Mouse (Mus musculus) testis, postnatal 14 days (tissue): ENCODE data around the gene Art5.

ENCODE experiments used
- DNase-seq: peaks from one replicate; pipeline ENCODE4 v3.0.0; 2021; ENCODE audit warnings: low spot score

Art5 gene

GRCm38 (mm10) chr7:102109171-102109570 is at the start of gene Art5:
TSS of gene Art5 (minus strand) at chr7:102109489.
- no peak for DNase-seq

GRCm38 (mm10) chr7:102153691-102154090 is 44.4 kb upstream of the Art5 start:
- DNase-seq: no peak

- DNase-seq: no peak
Measured at GRCm38 (mm10) chr7:102137898-102138297, 28.6 kb upstream of the Art5 start.

DNA sequence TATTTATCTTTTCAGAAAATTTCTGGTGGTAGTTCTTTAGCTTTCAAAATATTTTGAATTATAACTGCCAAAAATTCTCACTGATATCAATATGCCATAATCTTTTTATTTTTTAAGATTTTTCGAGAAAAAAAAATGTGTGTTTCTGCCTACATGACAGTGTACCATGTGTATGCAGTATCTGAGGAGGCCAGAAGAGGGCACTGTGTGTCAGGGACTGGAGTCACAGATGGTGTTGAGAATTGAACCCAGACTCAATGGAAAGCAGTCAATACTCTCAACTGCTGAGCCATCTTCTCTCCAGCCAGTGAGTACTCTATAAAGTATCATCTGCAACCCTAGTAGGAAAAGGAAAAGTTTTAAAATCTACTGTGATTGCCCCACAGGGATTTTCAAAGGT is 28.2 kb upstream of the Art5 start:
- no peak for DNase-seq

- DNase-seq: no peak
Measured at GRCm38 (mm10) chr7:102132395-102132794, 23.1 kb upstream of the Art5 start.

- DNase-seq: no peak
Measured at GRCm38 (mm10) chr7:102120326-102120725, 11.0 kb upstream of the Art5 start.

- no peak for DNase-seq
Measured at GRCm38 (mm10) chr7:102117382-102117781, 8.1 kb upstream of the Art5 start.

DNA sequence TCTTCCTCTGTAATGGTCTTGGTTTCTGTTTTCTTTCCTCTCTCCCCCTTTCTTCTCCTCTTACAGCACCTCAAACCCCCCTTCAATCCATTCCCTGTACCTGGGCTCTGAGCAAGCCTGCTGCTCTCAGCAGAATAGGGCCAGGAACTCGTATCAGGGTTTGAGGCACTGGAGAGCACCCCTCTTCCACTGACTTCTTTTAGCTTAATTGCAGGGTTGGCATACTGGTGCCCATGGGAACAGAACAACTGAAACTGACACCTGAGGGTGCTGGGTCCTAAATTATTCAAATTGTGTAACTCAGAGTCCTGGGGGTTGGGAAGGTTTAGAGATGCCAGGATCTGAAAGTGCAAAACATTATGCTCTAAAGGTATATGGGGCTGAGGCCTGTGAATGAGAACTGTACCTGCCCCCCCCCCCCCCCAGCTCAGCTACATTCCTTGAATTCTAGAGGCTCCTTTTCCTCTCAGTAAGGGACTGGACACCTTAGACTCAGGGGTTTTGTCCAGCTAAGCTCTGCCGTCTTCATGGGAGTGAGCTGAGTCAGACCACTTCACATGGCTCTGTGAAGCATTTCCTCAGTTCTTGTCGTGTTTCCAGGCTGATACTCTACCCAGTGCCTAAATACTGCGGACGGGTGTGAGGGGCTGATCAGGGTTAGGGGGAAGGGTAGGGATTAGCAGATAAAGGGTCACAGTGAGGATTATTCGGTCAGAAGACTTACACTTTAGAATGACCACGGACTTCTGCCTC is 7.5 kb upstream of the Art5 start, which contains the start of gene Chrna10:
Gene Chrna10, minus strand, starts transcription at position 250 of the 753 bp plus-strand sequence.
- DNase-seq: no peak

GRCm38 (mm10) chr7:102113151-102113729 is 4.0 kb upstream of the Art5 start:
- no peak for DNase-seq

- no peak for DNase-seq
Measured at GRCm38 (mm10) chr7:102109746-102110145, 457 bp upstream of the Art5 start.

- DNase-seq: no peak
Measured at GRCm38 (mm10) chr7:102108206-102108605, 1.1 kb downstream of the Art5 start.

GRCm38 (mm10) chr7:102106700-102107141 is 2.6 kb downstream of the Art5 start:
- DNase-seq: peak; percentile 34

DNA sequence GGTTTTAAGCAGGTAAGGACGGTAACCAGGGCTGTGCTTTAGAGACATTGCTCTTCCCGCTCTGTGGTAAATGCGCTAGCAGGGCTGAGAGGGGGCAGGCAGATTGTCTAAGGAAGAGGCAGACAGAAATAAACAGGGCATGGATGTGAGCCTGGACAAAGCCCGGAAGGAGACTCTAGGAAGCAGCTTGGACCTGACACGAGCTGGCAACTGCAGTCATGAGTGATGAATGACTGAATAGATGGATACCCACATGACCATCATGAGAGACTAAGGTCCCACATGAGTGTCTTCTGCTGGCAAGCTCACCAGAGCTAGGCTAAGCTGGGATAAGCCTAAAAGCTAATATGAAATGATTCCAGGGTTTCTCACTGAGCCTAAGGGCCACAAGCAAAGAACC is 5.2 kb downstream of the Art5 start:
- DNase-seq: no peak

GRCm38 (mm10) chr7:102103555-102103954 is 5.7 kb downstream of the Art5 start:
- DNase-seq: no peak

GRCm38 (mm10) chr7:102102696-102103095 is 6.6 kb downstream of the Art5 start:
- no peak for DNase-seq

DNA sequence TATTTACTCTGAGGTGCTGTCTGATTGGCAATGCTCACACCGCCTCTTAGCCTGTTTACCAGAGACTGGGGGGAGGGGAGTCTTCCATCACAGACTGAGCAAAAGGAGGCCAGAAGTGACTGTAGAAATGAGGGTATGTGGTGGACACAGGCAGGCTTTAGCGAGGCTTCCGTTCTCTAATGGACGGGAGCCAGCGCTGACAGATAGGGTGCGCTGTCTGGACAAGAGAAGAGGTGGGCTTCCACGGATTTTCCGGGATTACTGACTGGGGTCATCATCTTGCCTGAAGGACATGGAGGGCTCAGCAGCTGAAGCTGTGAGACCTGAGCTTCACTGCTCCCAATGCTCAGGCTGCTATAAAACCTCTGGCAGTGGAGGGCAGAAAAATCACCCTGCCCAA is 7.0 kb downstream of the Art5 start:
- DNase-seq: no peak

DNA sequence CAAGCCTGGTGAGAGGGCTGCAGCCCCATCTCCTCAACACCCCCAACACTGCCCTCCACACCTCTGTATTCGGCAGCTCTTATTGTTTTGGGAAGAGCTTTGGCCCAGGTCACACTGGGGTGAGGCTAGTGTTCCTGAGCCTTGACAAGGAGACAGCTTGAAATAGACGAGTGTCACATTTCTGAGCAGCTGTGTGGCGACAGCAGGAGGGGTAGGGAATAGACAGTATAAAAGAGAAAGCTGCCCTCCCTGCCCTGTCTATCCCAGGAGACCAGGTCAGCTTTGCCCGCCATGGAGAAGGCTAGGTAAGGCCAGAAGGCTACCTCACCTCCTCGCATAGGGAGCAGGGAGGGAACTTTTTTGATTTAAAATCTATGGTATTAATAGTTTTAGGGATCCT is 7.8 kb downstream of the Art5 start, which contains the start of gene Art1:
Gene Art1, plus strand, starts transcription at position 257 of the 400 bp plus-strand sequence.
- no peak for DNase-seq

DNA sequence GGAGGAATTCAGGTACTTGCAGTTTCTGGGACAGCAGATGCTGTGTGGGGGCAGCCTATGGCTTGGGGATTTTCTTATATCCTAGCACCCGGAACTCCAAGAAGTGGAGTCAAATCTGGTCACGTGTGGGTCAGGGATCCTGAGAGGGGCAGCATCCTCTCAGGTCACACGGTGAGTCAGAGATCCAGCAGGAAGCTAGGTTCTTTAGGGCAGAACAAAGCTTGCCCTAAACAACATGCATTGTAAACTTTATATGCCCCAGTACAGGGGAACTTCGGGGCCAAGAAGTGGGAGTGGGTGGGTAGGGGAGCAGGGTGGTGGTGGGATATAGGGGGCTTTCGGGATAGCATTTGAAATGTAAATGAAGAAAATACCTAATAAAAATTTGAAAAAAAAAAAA is 8.4 kb downstream of the Art5 start:
- no peak for DNase-seq

DNA sequence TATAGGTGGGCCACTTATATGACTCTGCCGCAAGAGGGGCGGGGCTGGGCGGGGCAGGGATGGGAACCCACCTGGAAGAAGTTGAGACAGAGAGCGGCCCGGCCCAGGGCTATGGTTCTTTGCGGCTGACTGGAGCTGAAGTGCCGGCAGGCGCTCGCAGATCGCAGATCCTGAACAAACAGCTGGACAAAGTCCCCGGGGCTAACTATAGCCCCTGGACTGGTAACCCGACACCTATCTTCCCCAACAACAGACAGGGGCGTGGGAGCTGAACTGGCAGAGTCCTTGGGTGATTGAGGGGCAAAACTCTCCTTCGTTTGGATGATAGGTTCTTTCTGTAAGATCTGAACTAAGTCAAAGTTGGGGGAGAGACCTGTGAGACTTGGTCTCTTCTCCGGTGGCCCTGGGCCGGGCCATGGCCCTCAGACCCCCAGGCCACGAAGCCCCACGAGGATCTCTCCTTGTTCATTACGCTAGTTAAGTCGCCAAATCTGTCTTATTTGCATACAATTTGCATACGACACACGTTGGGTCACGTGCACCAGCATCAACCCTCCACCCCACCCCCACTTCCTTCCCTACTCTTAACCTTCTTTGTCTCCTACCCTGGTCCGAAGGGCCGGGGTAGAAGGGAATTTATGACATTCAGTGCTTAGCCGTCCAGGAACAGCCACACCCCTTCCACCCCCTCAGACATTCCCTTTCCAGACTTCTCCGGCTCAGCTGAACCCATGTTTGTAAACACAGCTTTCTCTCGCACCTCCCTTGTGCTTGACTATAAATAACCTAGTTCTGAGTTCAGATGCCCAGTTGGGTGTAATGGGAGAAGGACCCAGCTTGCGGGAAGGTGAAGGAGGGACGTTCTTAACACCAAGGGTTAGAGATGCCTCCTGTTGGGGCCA is 9.3 kb downstream of the Art5 start:
- DNase-seq: no peak

- DNase-seq: no peak
Measured at GRCm38 (mm10) chr7:102087336-102087735, 22.0 kb downstream of the Art5 start.

DNA sequence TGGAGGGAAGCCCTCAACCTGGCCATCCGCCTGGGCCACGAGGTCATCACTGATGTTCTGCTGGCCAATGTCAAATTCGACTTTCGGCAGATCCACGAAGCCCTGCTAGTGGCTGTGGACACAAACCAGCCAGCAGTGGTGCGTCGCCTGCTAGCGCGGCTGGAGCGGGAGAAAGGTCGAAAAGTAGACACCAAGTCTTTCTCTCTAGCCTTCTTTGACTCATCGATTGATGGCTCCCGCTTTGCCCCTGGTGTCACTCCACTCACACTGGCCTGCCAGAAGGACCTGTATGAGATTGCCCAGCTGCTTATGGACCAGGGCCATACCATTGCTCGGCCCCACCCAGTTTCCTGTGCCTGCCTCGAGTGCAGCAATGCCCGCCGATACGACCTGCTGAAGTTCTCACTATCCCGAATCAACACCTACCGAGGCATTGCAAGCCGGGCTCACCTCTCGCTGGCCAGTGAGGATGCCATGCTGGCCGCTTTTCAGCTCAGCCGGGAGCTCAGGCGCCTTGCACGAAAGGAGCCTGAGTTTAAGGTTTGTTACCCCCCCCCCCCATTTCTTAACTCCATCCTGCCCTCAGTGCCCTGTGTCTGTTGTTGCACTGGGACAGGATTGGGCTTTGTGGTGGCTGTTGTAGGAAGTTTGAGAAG is 25.1 kb downstream of the Art5 start:
- no peak for DNase-seq

GRCm38 (mm10) chr7:102082816-102083215 is 26.5 kb downstream of the Art5 start, which contains the start of gene Trpc2:
TSS of gene Trpc2 (plus strand) at chr7:102083116.
- DNase-seq: no peak
